Mouse (Mus musculus) stomach, embryonic 14.5 days (tissue): ENCODE data around the gene Nfatc2. TPM values are rescaled to one million over a fixed set of nuclear protein-coding genes. Genes with fewer than 3 reads are reported as not detected.

Experiments used
- ATAC-seq: fragments of 200-750 bp; cut with Nextera tagmentation; 2 replicates; pipeline ENCODE4 v1.8.0; 2017; ENCODE audit warnings: low read depth, moderate TSS enrichment; ENCODE audit not compliant: insufficient number of reproducible peaks, insufficient read depth, low FRiP score
- H3K27ac ChIP-seq: fragments of 300-500 bp; sonication (generic); 2 replicates; pipeline ENCODE4 v1.5.1; 2014; ENCODE audit warnings: mild to moderate bottlenecking, low read length, moderate library complexity, mixed read lengths
- H3K27me3 ChIP-seq: fragments of 300-500 bp; sonication (generic); 2 replicates; pipeline ENCODE4 v1.6.1; 2014; ENCODE audit warnings: low read length, control low read depth, mixed read lengths; ENCODE audit not compliant: control insufficient read depth, insufficient read depth
- H3K36me3 ChIP-seq: fragments of 300-500 bp; sonication (generic); 2 replicates; pipeline ENCODE4 v1.6.1; 2014; ENCODE audit warnings: mild to moderate bottlenecking, control low read depth, low read length, moderate library complexity, mixed read lengths; ENCODE audit not compliant: control insufficient read depth, insufficient read depth
- H3K4me1 ChIP-seq: fragments of 300-500 bp; sonication (generic); 2 replicates; pipeline ENCODE4 v1.6.1; 2014; ENCODE audit warnings: low read length, control low read depth, mixed read lengths; ENCODE audit not compliant: control insufficient read depth, insufficient read depth
- H3K4me2 ChIP-seq: fragments of 300-500 bp; sonication (generic); replicated peaks from 2 replicates; pipeline ENCODE4 v1.6.1; 2014; ENCODE audit warnings: low read depth, low read length, control low read depth
- H3K4me3 ChIP-seq: fragments of 300-500 bp; sonication (generic); 2 replicates; pipeline ENCODE4 v1.5.1; 2014; ENCODE audit warnings: low read depth, low read length, control low read depth
- H3K9ac ChIP-seq: fragments of 300-500 bp; sonication (generic); replicated peaks from 2 replicates; pipeline ENCODE4 v1.6.1; 2014; ENCODE audit warnings: low read depth, mild to moderate bottlenecking, control low read depth, low read length, moderate library complexity, mixed read lengths
- H3K9me3 ChIP-seq: fragments of 300-500 bp; sonication (generic); 2 replicates; pipeline ENCODE4 v1.6.1; 2016; ENCODE audit warnings: low read depth, low read length, control low read depth; ENCODE audit not compliant: control insufficient read depth
- WGBS: fragments of 180-500 bp; shearing (Covaris S2); extraction: QIAGEN DNeasy Blood & Tissue Kit; methylation state at CpG from one replicate; pipeline ENCODE4 v1.1.7; 2014; 5-methylcytosine and 5-hydroxymethylcytosine counted together
- polyA plus RNA-seq: library from polyadenylated mRNA; unstranded; fragments of >200 nt; fragmentation: Nextera tagmentation; extraction: Ambion mirVana; gene quantifications from 2 replicates; pipeline ENCODE4 v1.2.1, GENCODE M21; 2014

Gene Nfatc2
- polyA plus RNA-seq, 1 experiment from 2014 or later: 3.5 TPM

GRCm38 (mm10) chr2:168595693-168596092 is 5.8 kb downstream of the Nfatc2 start:
- no peaks in the 10 kb centered on the region for H3K36me3 ChIP-seq
- no peaks in the 10 kb centered on the region for H3K4me1 ChIP-seq
- no peak overlapping the region for H3K4me3 ChIP-seq
- 83% methylated on average over 7 of the region's 7 CpGs for WGBS
- no peak overlapping the region for H3K4me2 ChIP-seq
- no peak overlapping the region for H3K27ac ChIP-seq
- no peak overlapping the region for H3K9ac ChIP-seq
- ATAC-seq: no peak
- peaks cover 14% of the 10 kb centered on the region; the same call in 1 of the 2 replicates for H3K27me3 ChIP-seq
- no peaks in the 10 kb centered on the region for H3K9me3 ChIP-seq

DNA sequence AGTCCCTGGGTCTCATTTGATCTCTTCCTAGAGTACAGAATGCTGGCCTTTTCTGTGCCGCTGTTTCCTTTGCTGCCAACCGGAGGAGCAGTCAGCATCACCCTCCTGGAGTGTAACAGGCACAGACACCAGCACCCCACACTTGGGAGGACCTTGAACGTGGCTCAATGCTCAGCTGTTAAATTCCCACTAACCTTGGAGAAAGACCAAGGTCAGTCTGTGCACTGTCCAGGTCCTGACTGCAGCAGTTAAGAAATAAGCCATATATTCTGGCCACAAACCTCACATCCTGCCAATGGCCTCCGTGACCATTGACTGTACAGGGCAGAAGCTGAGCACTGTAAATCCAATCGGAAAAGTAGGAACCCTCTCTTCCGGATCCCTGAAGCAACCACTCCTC is 7.8 kb downstream of the Nfatc2 start:
- Histone ChIP-seq H3K4me3 (no peak overlapping the region), H3K9me3 (no peaks in the 10 kb centered on the region), H3K9ac (no peak overlapping the region), H3K4me2 (no peak overlapping the region), H3K4me1 (peaks cover 12% of the 10 kb centered on the region; the same call in 1 of the 2 replicates), H3K36me3 (no peaks in the 10 kb centered on the region), H3K27me3 (peaks cover 19% of the 10 kb centered on the region), H3K27ac (no peak overlapping the region)
- ATAC-seq: no peak
- 84% methylated on average over 6 of the region's 6 CpGs for whole genome bisulfite sequencing

DNA sequence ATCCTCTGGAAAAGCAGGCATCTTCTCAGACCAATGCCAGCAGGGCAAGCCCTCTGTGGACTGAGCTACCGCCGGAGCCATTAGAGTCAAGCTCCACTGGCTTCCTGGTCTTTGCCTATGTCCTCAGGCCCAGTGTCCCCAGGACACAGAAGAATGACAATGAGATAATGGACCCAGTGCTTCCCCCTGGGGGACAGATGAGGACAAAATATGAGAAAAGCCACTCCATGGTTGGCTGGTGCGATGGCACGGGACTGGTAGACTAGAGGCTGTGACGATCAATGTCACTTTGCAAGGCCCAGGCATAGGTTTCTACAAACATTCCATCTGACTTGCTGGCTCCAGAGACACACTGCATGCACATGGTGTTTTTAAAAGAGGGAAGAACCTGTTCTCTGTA is 8.5 kb downstream of the Nfatc2 start:
- no peak overlapping the region for H3K4me2 ChIP-seq

DNA sequence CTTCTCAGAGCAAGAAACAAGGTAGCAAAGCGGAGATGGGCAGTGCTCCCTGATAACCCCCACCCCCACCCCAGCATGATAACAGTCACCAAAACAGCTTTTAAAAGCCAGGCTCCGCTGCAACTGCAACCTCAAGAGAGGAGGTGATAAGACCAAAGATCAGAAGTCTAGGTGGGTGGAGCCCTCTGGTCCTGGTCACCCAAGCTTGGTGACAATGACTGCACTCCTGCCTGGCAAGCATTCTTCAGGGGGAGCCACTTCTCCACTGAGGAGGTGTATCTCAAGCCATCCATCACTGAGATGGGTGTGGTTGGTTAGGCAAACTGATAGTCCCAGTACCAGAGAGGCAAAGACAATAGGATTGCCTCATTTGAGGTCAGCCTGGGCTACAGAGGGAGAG is 10.4 kb downstream of the Nfatc2 start:
- no peaks in the 10 kb centered on the region for H3K36me3 ChIP-seq
- H3K27ac ChIP-seq: no peak overlapping the region
- H3K4me1 ChIP-seq: peaks cover 12% of the 10 kb centered on the region; the same call in 1 of the 2 replicates
- no peak overlapping the region for H3K4me3 ChIP-seq
- WGBS: 71% methylated on average over 2 of the region's 2 CpGs
- no peaks in the 10 kb centered on the region for H3K9me3 ChIP-seq
- H3K4me2 ChIP-seq: no peak overlapping the region
- H3K9ac ChIP-seq: no peak overlapping the region
- no peak for ATAC-seq
- peaks cover 19% of the 10 kb centered on the region for H3K27me3 ChIP-seq

More for the DNA sequence above, 8.5 kb downstream of the Nfatc2 start:
- peaks cover 12% of the 10 kb centered on the region; the same call in 1 of the 2 replicates for H3K4me1 ChIP-seq
- ATAC-seq: no peak
- no peaks in the 10 kb centered on the region for H3K36me3 ChIP-seq
- 83% methylated on average over 5 of the region's 5 CpGs for WGBS
- H3K9me3 ChIP-seq: no peaks in the 10 kb centered on the region
- no peak overlapping the region for H3K4me3 ChIP-seq
- peaks cover 19% of the 10 kb centered on the region for H3K27me3 ChIP-seq
- no peak overlapping the region for H3K9ac ChIP-seq
- no peak overlapping the region for H3K27ac ChIP-seq

DNA sequence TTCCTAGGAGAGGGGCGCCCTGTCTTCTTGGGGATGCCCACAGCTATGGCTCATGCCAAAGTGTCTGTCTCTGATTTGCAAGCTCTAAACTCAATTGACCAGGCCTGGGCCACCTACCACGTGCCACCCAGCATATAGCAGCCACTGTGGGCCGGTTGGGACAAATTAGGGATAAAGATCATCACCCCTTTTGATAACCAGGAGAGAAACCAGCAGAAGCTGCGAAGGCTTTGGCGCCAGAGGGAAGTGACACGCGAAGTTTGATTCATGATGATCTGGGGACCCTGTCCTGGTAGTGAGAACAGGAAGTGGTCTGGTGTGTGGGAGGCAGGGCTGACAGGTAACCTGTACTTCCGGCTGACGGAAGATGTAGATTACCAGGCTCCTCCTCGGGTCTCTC is 10.9 kb downstream of the Nfatc2 start:
- Histone ChIP-seq H3K36me3 (no peaks in the 10 kb centered on the region), H3K27me3 (peaks cover 19% of the 10 kb centered on the region), H3K9me3 (no peaks in the 10 kb centered on the region), H3K9ac (no peak overlapping the region), H3K4me1 (peaks cover 12% of the 10 kb centered on the region; the same call in 1 of the 2 replicates), H3K4me2 (peak overlapping the region; percentile 52), H3K4me3 (peak overlapping the region; percentile 40), H3K27ac (no peak overlapping the region)
- no peak for ATAC-seq
- WGBS: 30% methylated on average over 10 of the region's 10 CpGs

DNA sequence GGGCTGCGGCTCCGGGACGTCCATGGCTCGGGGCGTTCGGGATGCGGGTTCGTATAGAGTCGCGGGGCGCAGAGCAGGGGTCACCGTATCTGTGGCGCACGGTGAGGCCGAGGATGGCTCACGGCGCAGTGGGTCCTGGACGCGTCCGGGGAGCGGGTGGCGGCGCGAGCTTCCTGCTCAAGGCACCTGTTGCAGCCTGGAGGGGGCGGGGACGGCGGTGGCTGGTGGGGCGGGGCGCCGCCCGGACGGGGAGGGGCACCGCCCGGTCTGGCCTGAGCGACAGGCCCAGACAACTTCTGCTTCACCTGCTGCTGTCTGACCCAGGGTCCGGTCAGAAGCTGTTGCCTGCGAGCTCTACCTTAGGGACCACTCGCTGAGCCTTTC is 11.3 kb downstream of the Nfatc2 start:
- H3K27me3 ChIP-seq: peaks cover 19% of the 10 kb centered on the region
- peak; percentile 76 for ATAC-seq

GRCm38 (mm10) chr2:168589368-168590167 is 11.9 kb downstream of the Nfatc2 start:
- H3K4me3 ChIP-seq: peak overlapping the region; percentile 40

More for the DNA sequence above, 11.3 kb downstream of the Nfatc2 start:
- H3K4me1 ChIP-seq: peaks cover 12% of the 10 kb centered on the region; the same call in 1 of the 2 replicates
- H3K4me2 ChIP-seq: peak overlapping the region; percentile 52
- peak overlapping the region; percentile 40 for H3K4me3 ChIP-seq
- H3K9ac ChIP-seq: peak overlapping the region; percentile 28; the same call in 1 of the 2 replicates
- no peak overlapping the region for H3K27ac ChIP-seq
- H3K36me3 ChIP-seq: no peaks in the 10 kb centered on the region
- no peaks in the 10 kb centered on the region for H3K9me3 ChIP-seq
- 1% methylated on average over 34 of the region's 38 CpGs for WGBS

DNA sequence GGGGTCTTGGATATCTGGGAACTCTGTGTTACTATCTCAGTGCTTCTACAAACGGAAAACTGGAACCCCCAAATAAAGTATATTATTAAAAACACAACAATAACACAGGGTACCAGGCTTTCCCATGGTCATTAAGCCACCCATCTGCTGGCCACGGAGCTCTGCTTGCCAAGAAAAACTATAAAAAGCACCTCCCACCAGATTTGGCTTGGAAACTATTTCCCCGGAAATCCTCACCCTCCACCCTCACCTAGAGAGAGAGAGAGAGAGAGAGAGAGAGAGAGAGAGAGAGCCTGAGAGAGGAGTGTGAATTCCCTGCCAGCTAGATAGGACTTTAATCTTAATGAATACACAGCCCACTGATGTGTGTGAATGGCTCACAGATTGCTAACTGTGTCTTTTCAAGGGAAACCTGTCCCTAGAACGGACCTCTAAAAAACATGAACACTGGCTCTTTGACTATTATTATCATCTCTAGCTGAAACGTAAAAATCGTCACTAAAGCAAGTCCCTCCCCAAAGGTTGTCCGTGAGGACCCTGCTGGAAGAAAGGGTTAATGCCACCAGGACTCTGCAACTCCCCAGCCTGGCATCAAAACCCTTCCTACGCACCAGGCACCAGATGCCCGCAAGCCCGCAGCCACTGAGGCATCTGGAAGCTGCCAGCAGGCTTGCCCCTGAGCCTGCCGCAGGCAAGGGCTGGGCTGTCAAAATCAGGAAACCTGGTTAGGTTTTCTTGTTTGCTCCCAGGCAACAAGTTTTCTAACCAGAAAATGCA is 12.7 kb downstream of the Nfatc2 start:
- H3K4me1 ChIP-seq: peaks cover 12% of the 10 kb centered on the region; the same call in 1 of the 2 replicates
- 62% methylated on average over 11 of the region's 11 CpGs for WGBS
- H3K27me3 ChIP-seq: peaks cover 19% of the 10 kb centered on the region
- H3K4me2 ChIP-seq: peak overlapping the region; percentile 52; the same call in 1 of the 2 replicates
- H3K27ac ChIP-seq: no peak overlapping the region
- H3K9ac ChIP-seq: no peak overlapping the region
- peak overlapping the region; percentile 40; the same call in 1 of the 2 replicates for H3K4me3 ChIP-seq
- no peak for ATAC-seq
- H3K36me3 ChIP-seq: no peaks in the 10 kb centered on the region
- no peaks in the 10 kb centered on the region for H3K9me3 ChIP-seq

More at GRCm38 (mm10) chr2:168589368-168590167, 11.9 kb downstream of the Nfatc2 start:
- Histone ChIP-seq H3K36me3 (no peaks in the 10 kb centered on the region), H3K4me1 (peaks cover 12% of the 10 kb centered on the region; the same call in 1 of the 2 replicates), H3K4me2 (peak overlapping the region; percentile 52), H3K9me3 (no peaks in the 10 kb centered on the region), H3K9ac (peak overlapping the region; percentile 28; the same call in 1 of the 2 replicates), H3K27ac (no peak overlapping the region), H3K27me3 (peaks cover 19% of the 10 kb centered on the region)
- 13% methylated on average over 21 of the region's 21 CpGs for WGBS
- peak; percentile 26; the same call in 1 of the 2 replicates for ATAC-seq
